Mouse (Mus musculus) kidney, postnatal 25 days (tissue): ENCODE results near the gene 6430548M08Rik.

Source experiments
- DNase-seq, 2 experiments: peaks; one replicate each; pipeline ENCODE4 v3.0.0; 2021; ENCODE audit warnings: mixed read lengths in 2 of 2

6430548M08Rik gene

GRCm38 (mm10) chr8:120146051-120146450, 32.1 kb downstream of the 6430548M08Rik start:
- no peak for DNase-seq

DNA sequence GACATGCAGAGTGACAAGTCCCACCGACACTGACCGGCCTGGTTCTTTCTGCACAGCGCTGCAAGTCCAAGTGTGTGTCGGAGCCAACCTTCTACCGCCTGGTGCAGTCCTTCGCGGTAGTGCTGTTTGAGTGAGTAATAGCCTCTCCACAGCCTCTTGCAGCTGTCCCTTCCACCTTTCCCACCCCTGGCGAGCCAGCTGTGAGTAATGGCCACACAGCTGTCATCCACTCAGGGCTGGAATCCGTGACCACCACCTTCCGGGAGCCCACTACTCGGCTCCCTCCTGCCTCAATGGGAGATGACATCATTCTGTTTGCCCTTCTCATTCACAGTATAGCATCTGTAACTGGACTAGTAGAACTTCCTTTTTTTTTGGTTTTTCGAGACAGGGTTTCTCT, 36.1 kb downstream of the 6430548M08Rik start:
- no peak for DNase-seq

DNA sequence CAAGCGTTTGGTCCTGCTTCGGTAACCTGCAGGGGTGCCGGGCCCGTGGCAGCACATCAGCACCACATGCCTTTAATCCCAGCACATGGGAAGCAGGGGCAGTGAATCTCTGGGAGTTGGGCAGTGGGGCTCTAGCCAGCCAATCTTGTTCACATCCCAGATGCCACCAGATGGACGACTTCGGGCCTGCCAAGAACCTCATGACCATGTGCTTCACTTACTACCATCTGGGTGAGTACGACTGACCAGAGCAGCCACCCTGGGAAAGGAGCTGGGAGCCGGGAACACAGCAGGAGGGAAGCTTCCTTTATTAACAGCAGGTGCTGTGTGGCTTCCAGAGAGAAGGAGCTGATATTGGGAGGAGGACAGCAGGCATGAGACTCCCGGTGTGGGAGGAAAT, 37.2 kb downstream of the 6430548M08Rik start:
- no peak for DNase-seq

DNA sequence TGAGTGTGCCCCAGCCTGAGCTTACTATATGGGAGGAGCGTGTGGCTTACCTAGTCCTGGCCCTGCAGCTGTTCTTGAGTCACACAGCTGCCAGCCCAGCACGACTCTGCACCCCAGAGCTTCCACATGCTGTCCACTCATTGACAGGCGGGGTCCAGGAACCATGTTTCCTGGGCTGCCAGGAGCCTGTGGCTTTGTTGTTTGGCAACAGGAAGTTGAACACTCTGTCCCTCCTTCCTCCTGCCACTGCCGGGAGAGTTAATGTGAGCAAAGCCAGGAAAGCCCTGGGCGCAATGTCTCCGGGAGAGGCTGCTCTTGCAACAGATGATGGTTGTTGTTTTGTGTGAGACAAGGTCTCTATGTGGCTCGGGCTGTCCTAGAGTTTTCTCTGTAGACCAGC, 38.7 kb downstream of the 6430548M08Rik start:
- no peak for DNase-seq

DNA sequence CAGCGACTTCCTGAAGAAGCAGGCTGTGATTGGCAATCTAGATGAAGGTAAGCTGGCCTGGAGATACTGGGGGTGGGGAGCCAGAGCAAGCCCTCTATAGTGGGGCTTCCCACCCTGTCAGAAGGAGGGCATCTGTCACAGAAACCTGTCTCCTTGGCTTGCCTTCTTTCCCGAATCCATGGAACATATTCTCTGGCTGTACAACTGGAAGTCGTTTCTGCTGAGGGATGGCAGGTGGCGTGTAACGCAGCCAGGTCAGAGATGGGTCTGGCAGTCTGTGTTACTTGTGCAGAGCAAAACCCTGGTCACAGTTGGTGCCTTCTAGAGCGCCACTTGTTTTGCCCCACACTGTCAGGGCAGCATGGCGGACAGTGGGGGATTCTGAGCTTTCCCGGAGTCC, 46.4 kb downstream of the 6430548M08Rik start:
- no peak for DNase-seq

GRCm38 (mm10) chr8:120161658-120162403, 47.9 kb downstream of the 6430548M08Rik start:
- DNase-seq: no peak

GRCm38 (mm10) chr8:120162404-120162752, 48.4 kb downstream of the 6430548M08Rik start:
- DNase-seq: no peak

DNA sequence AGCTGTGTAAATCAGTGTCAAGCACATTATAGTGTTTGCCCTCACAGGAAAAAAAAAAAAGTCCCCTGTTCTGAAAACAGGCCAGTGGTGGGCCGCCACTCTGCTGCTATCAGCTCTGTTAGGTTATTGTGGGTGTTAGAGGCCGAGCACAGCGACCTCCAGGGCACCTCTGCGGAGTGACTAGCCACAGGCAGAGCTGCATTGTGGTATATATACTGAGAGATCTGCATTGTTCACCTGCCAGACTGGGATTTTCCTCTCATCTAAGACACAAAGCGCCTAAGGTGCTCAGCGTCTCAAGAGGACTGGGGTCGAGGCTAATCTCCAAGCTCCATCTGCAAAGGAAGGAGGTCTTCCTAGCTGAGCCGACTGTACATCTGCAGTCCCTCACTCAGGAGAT, 49.4 kb downstream of the 6430548M08Rik start:
- no peak for DNase-seq

DNA sequence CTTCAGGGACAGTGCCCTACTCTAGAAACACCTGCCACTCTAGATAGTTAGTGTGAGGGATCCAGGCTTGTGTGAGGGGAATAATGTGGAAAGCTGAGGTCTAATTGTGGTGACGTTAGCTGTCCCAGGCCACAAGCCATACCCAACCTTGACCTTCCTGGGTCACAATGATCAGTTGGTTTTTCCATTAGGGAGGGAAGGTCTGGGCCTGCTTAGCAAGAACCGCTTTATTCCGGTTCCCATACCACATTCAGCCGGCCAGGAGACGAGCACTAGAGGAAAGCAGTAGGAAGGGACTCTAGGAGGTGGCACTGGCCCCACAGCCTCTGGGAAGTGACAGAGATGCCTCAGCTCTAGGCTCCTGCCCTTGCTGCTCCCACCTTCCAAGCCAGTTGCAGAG, 50.1 kb downstream of the 6430548M08Rik start:
- peak; percentile 19 to 70 for DNase-seq

DNA sequence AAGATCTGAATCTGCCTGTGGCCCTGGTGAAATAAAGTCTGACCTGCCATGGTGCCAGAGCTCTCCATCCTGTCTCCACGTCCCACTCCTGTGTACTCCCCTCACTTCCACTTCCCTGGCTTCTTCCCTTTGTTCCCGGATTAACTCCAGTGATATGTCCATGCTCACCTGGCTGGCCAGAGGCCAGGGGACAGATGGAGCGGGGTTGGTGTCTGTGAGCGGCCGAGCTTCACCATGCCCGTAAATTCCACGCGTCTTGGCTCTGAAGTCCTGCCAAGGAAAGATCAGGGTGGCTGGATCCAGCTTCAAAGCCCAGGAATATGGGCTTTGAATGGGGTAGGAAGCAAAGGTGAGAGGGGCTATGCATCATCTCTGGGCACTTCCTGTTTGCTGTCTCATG, 53.2 kb downstream of the 6430548M08Rik start:
- no peak for DNase-seq

DNA sequence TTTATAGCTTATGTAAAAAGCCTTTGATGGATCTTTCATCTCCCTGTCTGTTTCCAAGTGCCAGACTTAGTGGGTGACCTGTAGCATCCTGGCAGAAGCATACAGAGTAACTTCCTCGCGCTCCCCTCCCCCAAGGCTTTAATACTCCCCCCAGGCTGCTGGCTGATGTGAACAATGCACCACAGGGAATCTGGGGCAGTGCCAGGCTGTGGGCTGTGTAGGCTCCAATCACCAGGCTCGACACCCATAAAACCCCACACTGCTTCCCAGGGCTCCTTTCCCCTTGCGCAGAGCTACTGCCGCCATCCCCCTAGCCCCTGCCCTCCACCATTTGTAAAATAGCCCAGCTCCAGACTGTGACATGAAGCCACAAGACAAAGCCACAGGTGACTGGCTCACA, 53.9 kb downstream of the 6430548M08Rik start:
- DNase-seq: no peak

GRCm38 (mm10) chr8:120169119-120169518, 55.2 kb downstream of the 6430548M08Rik start:
- DNase-seq: no peak

DNA sequence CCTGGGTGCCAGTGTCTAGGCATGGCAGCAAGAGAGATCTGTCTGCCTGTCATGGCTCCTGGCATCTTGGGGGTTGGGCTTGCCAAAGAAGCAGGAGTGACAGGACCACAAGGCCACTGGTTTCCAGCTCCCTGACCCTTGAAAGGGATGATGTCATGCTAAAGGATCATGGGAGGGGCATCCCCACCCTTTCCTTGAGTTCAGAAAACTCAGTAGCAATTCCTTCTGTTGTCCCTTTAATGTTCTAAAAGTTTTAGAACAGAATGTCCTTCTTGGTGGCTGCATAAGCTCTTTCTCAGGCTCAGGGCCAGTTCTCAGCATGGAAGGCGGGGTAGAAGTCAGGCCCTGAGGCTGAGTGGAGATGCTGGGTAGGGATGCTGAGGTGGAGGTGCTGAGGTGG, 59.2 kb downstream of the 6430548M08Rik start:
- no peak for DNase-seq

DNA sequence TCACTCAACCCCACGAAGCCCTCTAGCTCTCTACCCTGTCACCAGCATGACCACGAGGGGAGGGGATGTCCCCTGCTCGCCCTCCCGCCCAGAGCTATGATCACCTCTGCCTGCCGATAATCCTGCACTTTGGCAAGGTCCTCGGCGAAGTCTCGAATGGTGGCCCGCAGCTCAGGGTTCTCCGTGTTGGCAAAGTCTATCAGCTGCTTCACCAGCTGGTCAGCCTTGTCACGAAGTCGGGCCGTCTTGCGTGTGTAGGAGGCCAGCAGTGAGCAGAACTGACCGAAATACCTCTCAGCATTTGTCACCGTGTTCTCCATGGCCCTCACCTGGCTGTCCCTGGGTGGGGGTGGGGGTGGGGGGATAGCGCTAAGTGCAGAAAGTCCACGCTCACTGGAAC, 60.7 kb downstream of the 6430548M08Rik start:
- no peak for DNase-seq

DNA sequence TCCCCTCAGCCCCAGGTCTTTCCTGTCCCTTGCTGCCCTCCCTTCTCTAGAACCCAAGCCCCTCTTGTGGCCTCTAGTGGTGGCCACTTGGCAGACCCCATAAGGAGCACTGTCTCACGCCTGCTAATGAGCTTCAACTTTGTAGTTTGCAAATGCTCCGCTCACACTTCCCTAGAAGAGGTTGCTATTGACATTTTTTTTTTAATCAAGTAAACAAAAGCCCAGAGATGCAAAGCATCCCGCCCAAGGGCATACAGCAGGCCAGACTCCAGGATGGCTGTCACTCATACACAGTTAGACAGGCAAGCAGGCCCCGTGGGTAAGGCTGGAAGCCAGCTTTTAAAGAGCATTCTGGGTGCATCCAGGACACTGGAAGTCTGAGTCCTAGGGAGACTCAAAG, 62.7 kb downstream of the 6430548M08Rik start:
- DNase-seq: no peak

GRCm38 (mm10) chr8:120177318-120178123, 63.6 kb downstream of the 6430548M08Rik start, which contains the start of gene Fam92b:
Gene Fam92b, minus strand, starts transcription at chr8:120177466.
- peak in 1 of 2 experiments; percentile 67 for DNase-seq

DNA sequence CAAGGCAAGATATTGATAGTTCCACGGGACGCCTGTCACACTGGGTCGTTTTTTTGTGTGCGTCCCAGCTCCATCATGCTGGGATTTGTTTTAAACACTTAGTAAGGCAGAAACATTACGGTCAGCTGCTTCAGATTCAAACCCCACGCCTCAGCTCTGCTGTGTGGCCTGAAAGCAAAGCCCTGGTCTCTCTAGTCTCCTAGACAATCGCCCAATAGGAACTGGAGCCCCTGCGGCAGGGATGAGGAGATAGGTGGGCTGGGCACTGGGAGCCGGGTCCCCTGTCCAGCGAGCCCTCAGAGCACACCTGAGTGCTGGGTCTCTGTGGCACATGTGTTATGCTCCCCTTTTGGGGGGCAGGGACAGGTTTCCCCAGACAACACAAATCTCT, 64.2 kb downstream of the 6430548M08Rik start:
- DNase-seq: no peak

- peak; percentile 88 to 93 for DNase-seq
Observed at GRCm38 (mm10) chr8:120179027-120179431, 65.1 kb downstream of the 6430548M08Rik start.

GRCm38 (mm10) chr8:120180445-120180970, 66.6 kb downstream of the 6430548M08Rik start:
- no peak for DNase-seq

DNA sequence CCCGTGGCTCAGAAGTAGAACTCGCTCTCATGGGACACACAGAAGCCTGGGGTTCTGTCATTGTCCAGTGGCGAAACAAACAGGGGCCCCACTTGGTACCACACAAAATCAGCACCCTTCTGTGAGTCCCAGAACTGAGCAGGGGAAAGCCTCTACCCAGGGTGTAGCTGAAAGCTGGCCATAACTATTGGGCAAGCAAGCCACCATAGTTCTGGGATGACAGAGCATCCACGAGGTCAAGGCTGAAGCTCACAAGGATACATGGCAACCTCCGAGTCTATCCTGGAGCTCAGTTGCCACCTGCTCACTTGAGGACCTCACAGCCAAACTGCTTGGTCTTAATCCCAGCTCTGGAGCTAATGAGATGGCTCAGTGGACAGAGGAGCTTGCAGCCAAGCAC, 67.3 kb downstream of the 6430548M08Rik start:
- no peak for DNase-seq

DNA sequence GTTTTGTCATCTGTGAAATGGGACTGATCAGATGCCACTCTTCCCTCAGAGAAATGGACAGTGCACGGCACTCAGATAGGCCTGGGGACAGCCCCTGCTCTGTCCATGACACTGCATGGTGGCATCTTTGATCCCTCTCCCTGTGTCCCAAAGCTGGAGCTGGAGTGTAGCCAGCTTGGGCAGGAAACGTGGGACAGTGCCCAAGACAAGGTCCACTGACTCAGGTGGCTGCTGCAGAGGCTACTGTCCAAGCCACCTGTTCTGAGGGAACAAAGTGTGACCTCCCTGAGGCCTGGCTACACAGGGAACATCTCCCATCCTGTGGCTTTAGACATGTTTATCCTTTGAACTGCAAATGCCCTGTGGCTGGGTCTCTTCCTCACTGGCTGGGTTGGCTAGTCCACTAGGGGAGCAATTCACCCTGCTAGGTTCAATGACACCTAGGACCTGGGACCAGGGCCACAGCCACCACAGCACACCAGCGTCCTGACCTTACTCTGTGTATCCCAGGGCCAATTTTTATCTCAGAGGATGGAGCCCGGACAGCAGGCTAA, 68.0 kb downstream of the 6430548M08Rik start:
- peak; percentile 42 to 78 for DNase-seq

- DNase-seq: peak in 1 of 2 experiments; percentile 64
Observed at GRCm38 (mm10) chr8:120184366-120184765, 70.4 kb downstream of the 6430548M08Rik start.
